Mouse (Mus musculus): ENCODE results near the gene Fam57a. TPM values are rescaled to one million over a fixed set of nuclear protein-coding genes. Genes with fewer than 3 reads are reported as not detected.

Gene Fam57a
- polyA plus RNA-seq, 1 experiment from 2014 or later, result 31.0 TPM

DNA sequence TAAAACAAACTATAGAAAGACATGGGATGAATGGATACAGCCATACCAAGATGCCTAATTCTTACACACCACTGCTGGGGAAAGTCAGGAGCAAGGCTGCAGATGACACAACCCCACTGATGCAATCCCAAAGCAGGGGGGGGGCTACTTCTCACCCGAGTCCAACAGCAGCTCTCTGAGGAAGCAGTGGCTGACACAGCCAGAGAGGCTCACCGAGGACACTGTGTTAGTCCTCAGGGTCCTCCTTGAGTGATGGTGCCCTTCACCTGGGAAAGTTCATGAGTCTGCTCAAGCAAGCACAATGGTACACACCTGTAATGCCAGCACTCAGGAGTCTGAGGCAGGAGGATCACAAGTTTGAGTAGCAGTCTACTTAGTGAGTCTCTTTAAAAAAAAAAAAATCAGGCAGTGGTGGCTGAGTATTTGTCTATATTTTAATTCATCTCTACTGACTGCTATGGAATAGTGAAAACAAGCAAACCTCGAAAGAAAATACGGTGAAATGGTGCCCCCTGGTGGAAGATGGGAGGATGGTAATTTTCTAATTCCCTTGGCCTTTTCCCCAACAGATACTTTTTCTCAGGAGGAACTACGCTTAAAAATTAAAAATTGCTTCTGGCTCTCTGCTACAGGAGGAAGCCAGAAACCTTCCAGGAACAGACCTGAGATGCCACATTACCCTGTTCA lies 12.2 kb upstream of the Fam57a start:
- H3K9me3 ChIP-seq (replicated peaks; ENCODE audit: control insufficient read depth, low read length), result no peaks in the 10 kb centered on the region
- peak; percentile 29; the same call in 1 of the 2 replicates for ATAC-seq (replicated peaks; ENCODE audit: insufficient number of reproducible peaks, low FRiP score, low TSS enrichment, low read depth)
- 27% methylated on average over 5 of the region's 5 CpGs for WGBS
- H3K27me3 ChIP-seq (ENCODE audit: control insufficient read depth, insufficient read depth, low read length), result no peaks in the 10 kb centered on the region
- H3K36me3 ChIP-seq (replicated peaks; ENCODE audit: control insufficient read depth, insufficient read depth, low read depth, low read length), result no peaks in the 10 kb centered on the region
- H3K4me1 ChIP-seq (ENCODE audit: control insufficient read depth, insufficient read depth, low read length), result no peaks in the 10 kb centered on the region
- H3K9ac ChIP-seq (replicated peaks; ENCODE audit: low read length), result no peak overlapping the region
- H3K27ac ChIP-seq (replicated peaks; ENCODE audit: low read depth, low read length), result no peak overlapping the region
- no peak overlapping the region for H3K4me3 ChIP-seq (ENCODE audit: low read depth, low read length)
- no peak overlapping the region for H3K4me2 ChIP-seq (ENCODE audit: low read depth, low read length)
- DNase-seq (ENCODE audit: low spot score), result peak; percentile 86

DNA sequence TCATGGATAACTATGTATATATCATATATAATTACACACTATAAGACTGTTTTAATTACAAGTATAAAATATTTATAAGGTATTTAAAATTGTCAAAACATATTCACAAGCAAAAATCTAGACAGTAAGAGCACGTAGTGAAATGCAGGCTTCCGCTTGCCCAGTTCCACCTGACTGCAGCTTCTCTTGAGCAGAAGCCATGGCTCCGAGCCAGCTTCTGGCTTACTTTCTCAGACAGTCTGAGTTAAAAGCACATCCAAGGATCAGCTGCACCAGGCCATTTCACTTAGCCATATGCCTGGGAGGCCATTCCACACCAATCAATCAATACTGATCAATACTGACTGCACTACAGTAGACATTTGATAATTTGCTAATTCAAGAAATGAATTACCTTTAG lies 10.5 kb upstream of the Fam57a start:
- DNase-seq (ENCODE audit: low spot score) (no peak), ATAC-seq (replicated peaks; ENCODE audit: insufficient number of reproducible peaks, low FRiP score, low TSS enrichment, low read depth) (no peak)
- H3K9ac ChIP-seq (replicated peaks; ENCODE audit: low read length), result no peak overlapping the region
- 90% methylated on average over 3 of the region's 3 CpGs for WGBS
- H3K36me3 ChIP-seq (replicated peaks; ENCODE audit: control insufficient read depth, insufficient read depth, low read depth, low read length), result no peaks in the 10 kb centered on the region
- H3K27ac ChIP-seq (replicated peaks; ENCODE audit: low read depth, low read length), result no peak overlapping the region
- no peaks in the 10 kb centered on the region for H3K27me3 ChIP-seq (ENCODE audit: control insufficient read depth, insufficient read depth, low read length)
- no peaks in the 10 kb centered on the region for H3K9me3 ChIP-seq (replicated peaks; ENCODE audit: control insufficient read depth, low read length)
- no peak overlapping the region for H3K4me2 ChIP-seq (ENCODE audit: low read depth, low read length)
- H3K4me3 ChIP-seq (ENCODE audit: low read depth, low read length), result no peak overlapping the region
- H3K4me1 ChIP-seq (ENCODE audit: control insufficient read depth, insufficient read depth, low read length), result no peaks in the 10 kb centered on the region

DNA sequence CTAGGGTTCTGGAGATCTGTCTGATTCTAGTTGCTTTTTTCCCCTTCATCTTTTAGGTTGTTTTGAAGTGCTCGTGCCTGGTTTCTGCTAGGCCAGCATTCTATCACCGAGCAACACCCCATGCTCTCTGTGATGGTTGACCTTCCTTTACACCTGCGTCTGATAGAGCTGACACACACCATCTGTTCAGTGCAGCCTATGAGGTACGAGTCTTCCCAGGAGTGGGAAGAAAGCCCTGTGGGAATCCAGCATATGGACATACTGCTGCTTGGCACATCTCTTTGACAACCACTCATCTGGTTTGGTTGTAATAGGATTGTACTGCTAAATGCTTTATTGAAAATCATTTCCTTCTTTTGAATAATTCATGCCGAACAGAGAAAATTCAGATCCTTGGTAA lies 9.3 kb upstream of the Fam57a start:
- Histone ChIP-seq H3K4me2 (ENCODE audit: low read depth, low read length) (no peak overlapping the region), H3K4me1 (ENCODE audit: control insufficient read depth, insufficient read depth, low read length) (no peaks in the 10 kb centered on the region), H3K36me3 (replicated peaks; ENCODE audit: control insufficient read depth, insufficient read depth, low read depth, low read length) (no peaks in the 10 kb centered on the region), H3K27me3 (ENCODE audit: control insufficient read depth, insufficient read depth, low read length) (no peaks in the 10 kb centered on the region), H3K9me3 (replicated peaks; ENCODE audit: control insufficient read depth, low read length) (no peaks in the 10 kb centered on the region), H3K27ac (replicated peaks; ENCODE audit: low read depth, low read length) (no peak overlapping the region), H3K9ac (replicated peaks; ENCODE audit: low read length) (no peak overlapping the region), H3K4me3 (ENCODE audit: low read depth, low read length) (no peak overlapping the region)
- DNase-seq (ENCODE audit: low spot score), result no peak
- ATAC-seq (replicated peaks; ENCODE audit: insufficient number of reproducible peaks, low FRiP score, low TSS enrichment, low read depth), result no peak
- WGBS, result 72% methylated on average over 5 of the region's 5 CpGs

DNA sequence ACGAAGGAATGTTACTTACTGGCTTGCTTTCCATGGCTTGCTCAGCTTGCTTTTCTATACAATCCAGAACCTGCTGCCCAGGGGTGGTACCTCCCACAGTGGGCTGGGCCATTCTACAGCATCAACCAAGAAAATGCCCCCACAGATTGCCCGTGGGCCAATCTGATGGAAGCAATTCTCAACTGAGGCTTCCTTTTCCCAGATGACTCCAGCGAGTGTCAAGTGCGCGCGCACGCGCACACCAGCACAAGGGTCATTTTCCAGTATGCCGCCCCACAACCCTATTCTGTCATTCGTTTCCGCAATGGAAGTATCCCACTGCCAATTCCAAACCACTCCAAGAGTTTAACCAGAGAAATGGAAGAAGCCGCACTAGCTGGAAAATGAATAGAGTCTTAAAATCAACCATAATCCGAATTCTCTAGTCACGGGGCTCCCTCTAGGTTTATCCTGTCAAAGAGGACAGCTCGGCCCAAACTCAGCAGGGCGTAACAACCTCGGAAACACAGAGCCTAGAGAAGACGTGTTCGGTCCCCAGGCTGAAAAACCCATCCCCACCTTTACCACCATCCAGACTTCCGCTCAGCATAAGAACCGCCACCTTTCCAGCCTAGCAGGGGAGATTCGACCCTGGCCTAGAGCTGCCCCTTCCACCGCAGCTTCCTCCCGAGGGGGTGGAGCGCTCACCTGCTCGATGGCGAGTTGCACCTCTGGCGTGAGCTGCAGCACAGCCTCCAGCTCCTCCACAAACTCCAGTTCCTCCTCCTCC lies 561 bp upstream of the Fam57a start:
- no peaks in the 10 kb centered on the region for H3K36me3 ChIP-seq (replicated peaks; ENCODE audit: control insufficient read depth, insufficient read depth, low read depth, low read length)
- no peaks in the 10 kb centered on the region for H3K9me3 ChIP-seq (replicated peaks; ENCODE audit: control insufficient read depth, low read length)
- no peaks in the 10 kb centered on the region for H3K27me3 ChIP-seq (ENCODE audit: control insufficient read depth, insufficient read depth, low read length)
- peak overlapping the region; percentile 74 for H3K4me3 ChIP-seq (ENCODE audit: low read depth, low read length)
- peak overlapping the region; percentile 93 for H3K4me2 ChIP-seq (ENCODE audit: low read depth, low read length)
- ATAC-seq (replicated peaks; ENCODE audit: insufficient number of reproducible peaks, low FRiP score, low TSS enrichment, low read depth) (peak; percentile 72), DNase-seq (ENCODE audit: low spot score) (peak; percentile 50)
- H3K9ac ChIP-seq (replicated peaks; ENCODE audit: low read length), result peak overlapping the region; percentile 65
- H3K4me1 ChIP-seq (ENCODE audit: control insufficient read depth, insufficient read depth, low read length), result no peaks in the 10 kb centered on the region
- 3% methylated on average over 28 of the region's 28 CpGs for WGBS
- peak overlapping the region; percentile 22; the same call in 1 of the 2 replicates for H3K27ac ChIP-seq (replicated peaks; ENCODE audit: low read depth, low read length)

DNA sequence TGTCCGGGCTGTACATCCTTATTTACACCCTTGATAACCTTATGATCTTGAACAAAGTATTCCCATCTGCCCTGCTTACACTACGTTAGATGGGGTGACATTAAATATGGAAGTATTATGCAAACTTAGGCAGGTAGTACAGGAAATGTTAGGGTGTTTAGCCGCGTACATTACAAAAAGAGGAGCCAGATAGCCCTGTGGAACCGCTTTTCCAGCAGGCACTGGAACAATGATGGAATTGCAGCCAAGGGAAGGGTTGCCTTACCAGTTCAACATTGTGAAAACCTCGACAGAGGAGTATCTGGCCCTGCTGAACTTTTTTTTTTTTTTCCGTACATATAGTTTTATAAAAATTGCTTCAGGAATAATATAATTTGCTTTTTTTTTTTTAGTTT lies 672 bp downstream of the Fam57a start:
- Histone ChIP-seq H3K4me2 (ENCODE audit: low read depth, low read length) (peak overlapping the region; percentile 93), H3K9ac (replicated peaks; ENCODE audit: low read length) (peak overlapping the region; percentile 65), H3K4me3 (ENCODE audit: low read depth, low read length) (peak overlapping the region; percentile 74), H3K27me3 (ENCODE audit: control insufficient read depth, insufficient read depth, low read length) (no peaks in the 10 kb centered on the region), H3K9me3 (replicated peaks; ENCODE audit: control insufficient read depth, low read length) (no peaks in the 10 kb centered on the region), H3K27ac (replicated peaks; ENCODE audit: low read depth, low read length) (no peak overlapping the region), H3K36me3 (replicated peaks; ENCODE audit: control insufficient read depth, insufficient read depth, low read depth, low read length) (no peaks in the 10 kb centered on the region), H3K4me1 (ENCODE audit: control insufficient read depth, insufficient read depth, low read length) (no peaks in the 10 kb centered on the region)
- DNase-seq (ENCODE audit: low spot score) (no peak), ATAC-seq (replicated peaks; ENCODE audit: insufficient number of reproducible peaks, low FRiP score, low TSS enrichment, low read depth) (no peak)
- WGBS, result 23% methylated on average over 7 of the region's 7 CpGs

DNA sequence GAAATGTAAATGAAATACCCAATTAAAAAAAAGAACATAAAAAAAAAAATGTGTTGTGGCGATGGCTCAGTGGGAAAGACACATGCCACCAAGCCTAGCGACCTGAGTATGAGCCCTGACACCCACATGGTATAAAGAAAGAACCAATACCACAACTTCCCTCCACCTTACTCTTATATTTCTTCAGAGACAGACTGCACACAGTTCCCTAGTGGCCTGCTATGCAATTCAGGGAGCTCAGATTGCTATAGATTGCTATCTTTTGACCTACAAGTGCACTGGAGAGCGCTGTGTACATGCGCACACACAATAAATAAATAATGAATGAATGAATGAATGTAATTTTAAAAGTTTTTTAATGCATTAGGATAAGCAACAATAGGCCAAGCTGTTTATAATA lies 4.3 kb downstream of the Fam57a start:
- WGBS, result 79% methylated on average over 4 of the region's 4 CpGs
- no peak for ATAC-seq (replicated peaks; ENCODE audit: insufficient number of reproducible peaks, low FRiP score, low TSS enrichment, low read depth)

DNA sequence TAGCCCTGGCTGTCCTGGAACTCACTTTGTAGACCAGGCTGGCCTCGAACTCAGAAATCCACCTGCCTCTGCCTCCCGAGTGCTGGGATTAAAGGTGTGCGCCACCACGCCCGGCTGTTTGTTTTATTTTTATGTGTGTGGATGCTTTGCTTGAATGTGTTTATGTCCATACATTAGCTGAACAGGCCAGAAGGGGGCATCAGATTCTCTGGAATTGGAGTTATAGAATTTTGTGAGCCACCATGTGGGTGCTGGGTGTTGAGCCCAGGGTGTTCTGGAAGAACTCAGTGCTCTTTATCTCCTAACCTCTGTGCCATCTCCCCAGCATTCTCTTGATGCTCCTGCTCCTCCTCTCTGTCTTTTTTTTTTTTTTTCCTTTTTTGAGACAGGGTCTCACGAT lies 7.4 kb downstream of the Fam57a start:
- no peak overlapping the region for H3K9ac ChIP-seq (replicated peaks; ENCODE audit: low read length)
- no peaks in the 10 kb centered on the region for H3K27me3 ChIP-seq (ENCODE audit: control insufficient read depth, insufficient read depth, low read length)
- H3K4me1 ChIP-seq (ENCODE audit: control insufficient read depth, insufficient read depth, low read length), result no peaks in the 10 kb centered on the region
- DNase-seq (ENCODE audit: low spot score) (no peak), ATAC-seq (replicated peaks; ENCODE audit: insufficient number of reproducible peaks, low FRiP score, low TSS enrichment, low read depth) (no peak)
- H3K27ac ChIP-seq (replicated peaks; ENCODE audit: low read depth, low read length), result no peak overlapping the region
- WGBS, result 76% methylated on average over 6 of the region's 6 CpGs
- no peak overlapping the region for H3K4me3 ChIP-seq (ENCODE audit: low read depth, low read length)
- no peaks in the 10 kb centered on the region for H3K9me3 ChIP-seq (replicated peaks; ENCODE audit: control insufficient read depth, low read length)
- no peaks in the 10 kb centered on the region for H3K36me3 ChIP-seq (replicated peaks; ENCODE audit: control insufficient read depth, insufficient read depth, low read depth, low read length)
- no peak overlapping the region for H3K4me2 ChIP-seq (ENCODE audit: low read depth, low read length)

More for the DNA sequence above, 4.3 kb downstream of the Fam57a start:
- H3K9me3 ChIP-seq (replicated peaks; ENCODE audit: control insufficient read depth, low read length), result no peaks in the 10 kb centered on the region
- no peaks in the 10 kb centered on the region for H3K4me1 ChIP-seq (ENCODE audit: control insufficient read depth, insufficient read depth, low read length)
- H3K4me2 ChIP-seq (ENCODE audit: low read depth, low read length), result no peak overlapping the region
- DNase-seq (ENCODE audit: low spot score), result no peak
- no peak overlapping the region for H3K9ac ChIP-seq (replicated peaks; ENCODE audit: low read length)
- no peak overlapping the region for H3K27ac ChIP-seq (replicated peaks; ENCODE audit: low read depth, low read length)
- no peaks in the 10 kb centered on the region for H3K36me3 ChIP-seq (replicated peaks; ENCODE audit: control insufficient read depth, insufficient read depth, low read depth, low read length)
- no peak overlapping the region for H3K4me3 ChIP-seq (ENCODE audit: low read depth, low read length)
- H3K27me3 ChIP-seq (ENCODE audit: control insufficient read depth, insufficient read depth, low read length), result no peaks in the 10 kb centered on the region

DNA sequence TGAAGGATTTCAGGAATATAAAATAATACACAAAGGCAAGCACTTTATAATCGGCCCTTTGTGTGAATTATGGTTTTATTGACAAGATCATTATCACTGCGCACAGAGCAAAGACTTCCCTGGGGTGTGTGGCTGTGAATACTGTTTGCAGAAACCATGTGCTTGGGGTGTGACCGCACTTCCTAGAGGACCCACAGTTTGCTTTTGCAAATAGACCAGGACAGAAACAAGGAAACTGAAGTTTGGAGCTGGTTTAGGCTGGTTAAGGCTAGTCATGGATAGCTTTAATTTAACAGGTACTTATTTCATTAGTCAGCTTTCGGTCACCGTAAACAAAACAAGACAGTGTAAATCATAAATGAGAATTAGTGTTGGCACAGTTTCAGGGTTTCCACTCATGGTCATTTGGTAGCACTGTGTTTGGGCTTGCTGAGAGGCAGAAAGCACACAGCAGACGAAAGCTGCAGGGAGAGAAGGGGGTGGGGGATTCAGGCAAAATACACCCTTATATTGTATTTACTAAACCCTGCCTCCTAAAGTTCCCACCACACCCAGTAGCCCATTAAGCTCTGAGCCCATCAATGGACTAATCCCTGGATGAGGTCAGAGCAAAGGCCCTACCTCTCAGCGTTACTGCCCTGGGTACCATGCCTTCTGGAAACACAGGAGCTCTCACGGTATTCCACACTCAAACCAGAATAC lies 17.0 kb downstream of the Fam57a start:
- no peak overlapping the region for H3K4me3 ChIP-seq (ENCODE audit: low read depth, low read length)
- no peaks in the 10 kb centered on the region for H3K9me3 ChIP-seq (replicated peaks; ENCODE audit: control insufficient read depth, low read length)
- ATAC-seq (replicated peaks; ENCODE audit: insufficient number of reproducible peaks, low FRiP score, low TSS enrichment, low read depth) (no peak), DNase-seq (ENCODE audit: low spot score) (no peak)
- H3K4me1 ChIP-seq (ENCODE audit: control insufficient read depth, insufficient read depth, low read length), result no peaks in the 10 kb centered on the region; the same call in 1 of the 2 replicates
- no peaks in the 10 kb centered on the region for H3K27me3 ChIP-seq (ENCODE audit: control insufficient read depth, insufficient read depth, low read length)
- H3K27ac ChIP-seq (replicated peaks; ENCODE audit: low read depth, low read length), result no peak overlapping the region
- no peaks in the 10 kb centered on the region for H3K36me3 ChIP-seq (replicated peaks; ENCODE audit: control insufficient read depth, insufficient read depth, low read depth, low read length)
- no peak overlapping the region for H3K9ac ChIP-seq (replicated peaks; ENCODE audit: low read length)
- WGBS, result 71% methylated on average over 8 of the region's 8 CpGs
- no peak overlapping the region for H3K4me2 ChIP-seq (ENCODE audit: low read depth, low read length)
